Mouse (Mus musculus): Measurements from ENCODE around the gene Josd2. TPM values are rescaled to one million over a fixed set of nuclear protein-coding genes. Genes with fewer than 3 reads are reported as not detected.

Josd2 gene
- total RNA-seq, 1 experiment from 2014 or later: 37.3 TPM

- peak; percentile 95 for ATAC-seq (replicated peaks; ENCODE audit: low read depth, poor library complexity, severe bottlenecking)
Measured at GRCm38 (mm10) chr7:44495992-44496770, 28.4 kb downstream of the Josd2 start, which contains the start of the genes Emc10 and Fam71e1. TSS of gene Emc10 (minus strand) at chr7:44496529. TSS of gene Fam71e1 (plus strand) at chr7:44496581.

GRCm38 (mm10) chr7:44496771-44497109 is 29.0 kb downstream of the Josd2 start:
- ATAC-seq (replicated peaks; ENCODE audit: low read depth, poor library complexity, severe bottlenecking): no peak

DNA sequence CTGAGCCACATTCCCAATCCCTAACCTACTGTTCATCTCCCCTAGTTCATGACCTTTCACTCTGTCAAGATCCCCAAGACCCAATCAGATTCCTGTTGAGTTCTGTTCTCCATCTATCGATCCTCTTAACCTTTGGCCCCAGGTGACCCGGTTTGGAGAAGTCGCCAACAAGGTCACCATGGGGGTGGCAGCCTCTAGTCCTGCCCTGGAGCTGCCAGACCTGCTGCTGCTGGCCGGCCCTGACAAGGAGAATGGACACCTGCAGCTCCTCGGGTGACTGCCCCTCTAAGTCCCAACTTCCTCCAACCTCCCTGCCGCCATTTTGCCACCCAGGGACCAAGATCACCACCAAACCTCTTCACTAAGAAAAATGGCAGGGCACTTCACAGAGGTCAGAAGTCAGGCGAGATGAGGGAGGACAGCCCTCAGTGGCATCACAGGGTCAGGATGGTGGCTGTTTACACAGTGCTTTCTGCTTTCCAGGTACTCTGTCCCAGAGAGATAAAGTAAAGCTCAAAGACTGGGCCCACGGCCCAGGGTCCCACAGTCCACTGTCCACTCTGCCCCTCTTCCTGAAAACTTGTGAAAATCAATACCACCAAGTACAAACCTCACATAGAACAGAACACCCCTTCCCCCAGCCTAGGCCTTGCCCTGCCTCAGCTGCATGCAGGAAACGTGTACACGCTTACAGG is 29.7 kb downstream of the Josd2 start:
- ATAC-seq (replicated peaks; ENCODE audit: low read depth, poor library complexity, severe bottlenecking): no peak

- no peak for ATAC-seq (replicated peaks; ENCODE audit: low read depth, poor library complexity, severe bottlenecking)
Measured at GRCm38 (mm10) chr7:44498922-44499321, 31.1 kb downstream of the Josd2 start.

GRCm38 (mm10) chr7:44500046-44500445 is 32.3 kb downstream of the Josd2 start:
- no peak for ATAC-seq (replicated peaks; ENCODE audit: low read depth, poor library complexity, severe bottlenecking)

GRCm38 (mm10) chr7:44501563-44502115 is 33.9 kb downstream of the Josd2 start:
- ATAC-seq (replicated peaks; ENCODE audit: low read depth, poor library complexity, severe bottlenecking): peak; percentile 84

GRCm38 (mm10) chr7:44507491-44507890 is 39.7 kb downstream of the Josd2 start:
- ATAC-seq (replicated peaks; ENCODE audit: low read depth, poor library complexity, severe bottlenecking): no peak

DNA sequence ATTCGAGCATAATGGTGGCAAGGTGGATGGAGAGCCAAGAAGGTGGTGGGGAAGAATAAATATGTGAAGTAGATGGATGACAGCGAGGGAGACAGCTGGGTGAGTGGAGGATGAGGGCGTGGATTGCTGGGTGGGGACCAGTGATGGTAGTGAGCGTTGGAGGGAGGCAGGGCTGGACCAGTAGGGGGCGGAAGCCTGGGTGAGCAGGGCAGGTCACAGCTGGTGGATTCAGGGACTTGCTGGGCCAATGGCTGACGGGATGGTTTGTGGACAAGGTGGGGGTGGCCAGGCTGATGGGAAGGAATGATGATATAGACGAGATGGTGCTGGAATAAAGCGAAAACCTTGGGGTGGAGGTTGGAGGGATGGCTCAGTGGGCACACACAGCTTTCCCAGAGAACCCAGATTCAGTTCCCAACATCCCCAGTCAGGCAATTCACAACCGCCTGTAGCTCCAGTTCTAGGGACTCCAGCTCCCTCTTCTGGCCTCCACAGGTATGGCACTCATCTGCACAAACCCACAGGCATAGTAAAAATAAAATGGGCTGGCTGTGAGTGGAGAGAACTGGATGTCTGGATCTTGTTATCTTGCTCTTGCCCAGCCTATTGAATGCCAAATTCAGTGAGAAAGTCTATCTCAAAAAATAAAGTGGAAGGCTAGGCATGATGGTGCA is 51.6 kb downstream of the Josd2 start:
- ATAC-seq (replicated peaks; ENCODE audit: low read depth, poor library complexity, severe bottlenecking): peak; percentile 46; the same call in 1 of the 2 replicates

DNA sequence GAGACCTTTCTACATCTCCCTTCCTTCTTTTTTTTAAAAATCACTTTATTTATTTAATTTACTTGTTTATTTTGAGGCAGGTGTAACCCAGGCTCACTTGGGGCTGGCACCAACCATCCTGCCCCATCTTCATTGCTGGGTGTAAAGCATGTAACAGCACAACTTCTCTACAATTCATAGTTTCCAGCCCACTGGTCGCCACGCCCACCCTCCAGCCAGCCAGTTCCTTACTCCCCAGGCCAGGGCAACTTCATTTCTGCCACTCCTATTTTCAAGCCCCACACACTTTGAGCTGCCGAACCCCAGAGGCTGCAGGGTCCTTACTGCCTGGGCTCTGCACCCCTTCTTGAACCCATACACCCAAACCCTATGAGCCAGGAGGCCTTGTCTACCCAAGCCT is 53.2 kb downstream of the Josd2 start:
- ATAC-seq (replicated peaks; ENCODE audit: low read depth, poor library complexity, severe bottlenecking): no peak

Other genes with a start within 250 kb of the Josd2 start
- gene Klk1, start 242.6 kb upstream of the Josd2 start, total RNA-seq (2017): not detected in 2 replicates
- gene Gm36864, start 231.8 kb upstream of the Josd2 start, total RNA-seq (2017): not detected in 2 replicates
- 0.55 and 0.73 TPM in 2 replicates for gene 1700028J19Rik, start 221.3 kb upstream of the Josd2 start, total RNA-seq (2017)
- gene 2410002F23Rik, start 221.3 kb upstream of the Josd2 start, total RNA-seq (2017): 97.3 and 107 TPM in 2 replicates
- gene Acp4, start 210.6 kb upstream of the Josd2 start, total RNA-seq (2017): not detected in 2 replicates
- gene Gm15517, start 206.5 kb upstream of the Josd2 start, total RNA-seq (2017): not detected in 2 replicates
- 2.7 and 5.5 TPM in 2 replicates for gene Clec11a, start 161.1 kb upstream of the Josd2 start, total RNA-seq (2017)
- gene Shank1, start 157.7 kb upstream of the Josd2 start, total RNA-seq (2017): not detected in 2 replicates
- 0.58 and 0.64 TPM in 2 replicates for gene Syt3, start 83.9 kb upstream of the Josd2 start, total RNA-seq (2017)
- gene 1700008O03Rik, start 82.2 kb upstream of the Josd2 start, total RNA-seq (2017): 0.78 TPM in 1 of 2 replicates, not detected in the other
- gene Lrrc4b, start 39.0 kb upstream of the Josd2 start, total RNA-seq (2017): not detected in 2 replicates
- gene Aspdh, start 2.6 kb upstream of the Josd2 start, total RNA-seq (2017): not detected in 2 replicates
- gene Emc10, start 28.5 kb downstream of the Josd2 start, total RNA-seq (2017): 29.5 and 38.8 TPM in 2 replicates
- 3.1 TPM in 1 of 2 replicates, not detected in the other for gene Fam71e1, start 28.6 kb downstream of the Josd2 start, total RNA-seq (2017)
- not detected in 2 replicates for gene Mybpc2, start 56.7 kb downstream of the Josd2 start, total RNA-seq (2017)
- not detected in 2 replicates for gene Spib, start 64.1 kb downstream of the Josd2 start, total RNA-seq (2017)
- 86.0 and 89.7 TPM in 2 replicates for gene Pold1, start 80.9 kb downstream of the Josd2 start, total RNA-seq (2017)
- gene Nr1h2, start 86.0 kb downstream of the Josd2 start, total RNA-seq (2017): 69.3 and 123 TPM in 2 replicates
- 43.4 and 48.5 TPM in 2 replicates for gene Napsa, start 104.4 kb downstream of the Josd2 start, total RNA-seq (2017)
- gene Kcnc3, start 122.7 kb downstream of the Josd2 start, total RNA-seq (2017): 0.39 and 1.1 TPM in 2 replicates
- gene Myh14, start 202.9 kb downstream of the Josd2 start, total RNA-seq (2017): not detected in 2 replicates
- gene Izumo2, start 240.8 kb downstream of the Josd2 start, total RNA-seq (2017): not detected in 2 replicates

Data from common myeloid progenitor, adult 5-6 weeks (primary cell).